Mouse (Mus musculus) gastrocnemius, postnatal 4 days (tissue): ENCODE measurements around the gene Cmtr1. TPM values are rescaled to one million over a fixed set of nuclear protein-coding genes. Genes with fewer than 3 reads are reported as not detected.
"Not testable (repeated sequence)": the region's sequence is repeated elsewhere in the genome, so short reads cannot be mapped to it uniquely, and the experiment has no call there.

Experiments
- DNase-seq, 2 experiments: peaks; one replicate each; pipeline ENCODE4 v3.0.0; 2021 to 2022; ENCODE audit warnings: low spot score in 2 of 2, mixed read lengths in 2 of 2
- long read RNA-seq, 2 experiments: library from polyadenylated mRNA; stranded (forward); transcript quantifications; one replicate each; pipeline ENCODE4 v2.0.0; 2021
- total RNA-seq, 2 experiments: library from RNA; stranded (reverse); gene quantifications; 2 replicates each; pipeline ENCODE4 v1.2.3; 2021

The Cmtr1 gene
- total RNA-seq: 10 to 100 TPM; 52.0 to 56.4 TPM
- long read RNA-seq, experiment 1, full-length matches to known transcripts: 38 of 47 reads
- long read RNA-seq, experiment 1, partial matches to known transcripts: 5 of 47 reads
- long read RNA-seq, experiment 1, other reads (novel, unspliced or antisense): 4 of 47 reads
- long read RNA-seq, experiment 2, full-length matches to known transcripts: 47 of 65 reads
- long read RNA-seq, experiment 2, partial matches to known transcripts: 7 of 65 reads
- long read RNA-seq, experiment 2, other reads (novel, unspliced or antisense): 11 of 65 reads

DNA sequence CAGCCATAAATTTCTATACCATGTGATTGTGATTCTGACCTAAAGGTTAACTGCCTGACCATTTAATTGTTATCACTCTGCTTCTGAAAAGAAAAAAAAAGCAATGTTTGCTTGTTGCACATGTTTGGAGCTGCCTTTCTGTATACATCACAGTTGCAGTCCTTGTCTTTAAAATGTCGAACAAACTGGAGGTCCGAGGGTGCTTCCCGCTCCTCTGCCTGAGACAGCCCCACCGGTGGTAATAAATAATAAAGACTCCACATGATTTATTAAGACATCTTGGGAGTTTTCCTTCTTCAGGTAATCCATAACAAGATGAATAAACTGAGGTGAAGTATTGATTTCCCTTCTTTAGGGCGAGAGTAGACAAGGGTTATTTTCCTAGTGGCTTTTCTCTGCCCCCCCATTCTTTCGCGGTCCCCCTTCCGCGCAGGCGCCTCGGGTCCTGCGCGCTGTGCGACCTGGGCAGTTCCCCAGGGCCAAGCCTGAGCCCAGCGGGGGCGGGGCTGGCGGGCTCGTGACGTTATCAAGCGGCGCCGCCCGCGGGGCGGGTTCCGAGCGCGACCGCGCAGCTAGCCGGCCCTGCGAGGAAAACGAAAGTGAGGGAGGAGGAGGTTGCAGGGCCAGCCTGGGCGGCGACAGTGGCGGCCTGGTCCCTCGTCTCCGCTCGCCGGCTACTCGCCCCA lies at the start of gene Cmtr1:
Gene Cmtr1 (plus strand): TSS at position 520 of the 686 bp plus-strand sequence.
- DNase-seq: peak; percentile 96 to 98

GRCm38 (mm10) chr17:29613453-29613852 lies 46.9 kb upstream of the Cmtr1 start:
- DNase-seq: not testable (repeated sequence)

GRCm38 (mm10) chr17:29614115-29615023 lies 46.0 kb upstream of the Cmtr1 start, which contains the start of the genes Rnf8 and Gm28043:
Gene Rnf8 (plus strand): TSS chr17:29614790.
Gene Gm28043 (plus strand): TSS chr17:29614876.
- DNase-seq: peak; percentile 91 to 94

- no peak for DNase-seq
Observed at GRCm38 (mm10) chr17:29615024-29615551, 45.3 kb upstream of the Cmtr1 start.

- DNase-seq: no peak
Observed at GRCm38 (mm10) chr17:29615616-29616015, 44.8 kb upstream of the Cmtr1 start.

DNA sequence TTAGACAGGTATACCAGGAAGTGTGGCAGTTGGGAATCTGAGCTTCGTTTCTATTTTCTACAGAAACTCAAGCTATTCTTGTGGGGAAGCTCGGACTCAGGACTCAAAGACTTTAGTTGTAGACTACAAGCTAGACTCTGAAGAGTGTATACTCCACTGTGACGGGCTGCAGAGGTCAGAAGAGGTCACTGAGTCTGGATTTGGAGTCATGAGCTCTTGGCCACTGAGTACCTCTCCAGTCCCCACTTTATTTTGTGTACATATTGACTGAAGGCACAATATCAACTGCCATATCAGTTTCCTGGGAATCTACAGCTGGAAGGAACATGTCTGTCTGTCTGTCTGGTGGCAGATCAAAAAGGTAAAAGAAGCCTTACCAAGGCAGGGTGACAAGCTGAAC lies 41.2 kb upstream of the Cmtr1 start:
- no peak for DNase-seq

- DNase-seq: no peak
Observed at GRCm38 (mm10) chr17:29623488-29623887, 36.9 kb upstream of the Cmtr1 start.

- no peak for DNase-seq
Observed at GRCm38 (mm10) chr17:29627285-29627684, 33.1 kb upstream of the Cmtr1 start.

DNA sequence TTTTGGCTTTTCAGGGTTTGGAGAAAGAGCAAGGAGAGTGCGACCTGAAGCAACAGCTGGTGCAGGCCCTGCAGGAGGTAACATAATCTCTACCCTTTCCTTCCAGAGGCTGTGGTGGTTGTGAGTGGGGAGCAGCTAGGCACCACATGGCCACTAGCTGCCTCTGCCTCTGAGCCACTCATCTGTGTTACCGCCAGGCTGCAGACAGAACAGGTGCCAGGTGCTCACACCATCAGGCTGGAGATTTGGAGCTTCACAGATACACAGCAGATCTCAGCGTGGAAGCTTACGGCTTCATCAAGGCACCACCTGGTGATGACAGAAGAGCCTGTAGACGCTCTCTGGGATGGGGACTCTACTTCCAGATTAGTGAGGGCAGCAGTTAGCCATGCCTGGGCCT lies 31.4 kb upstream of the Cmtr1 start:
- no peak for DNase-seq

- no peak for DNase-seq
Observed at GRCm38 (mm10) chr17:29629620-29630019, 30.8 kb upstream of the Cmtr1 start.

DNA sequence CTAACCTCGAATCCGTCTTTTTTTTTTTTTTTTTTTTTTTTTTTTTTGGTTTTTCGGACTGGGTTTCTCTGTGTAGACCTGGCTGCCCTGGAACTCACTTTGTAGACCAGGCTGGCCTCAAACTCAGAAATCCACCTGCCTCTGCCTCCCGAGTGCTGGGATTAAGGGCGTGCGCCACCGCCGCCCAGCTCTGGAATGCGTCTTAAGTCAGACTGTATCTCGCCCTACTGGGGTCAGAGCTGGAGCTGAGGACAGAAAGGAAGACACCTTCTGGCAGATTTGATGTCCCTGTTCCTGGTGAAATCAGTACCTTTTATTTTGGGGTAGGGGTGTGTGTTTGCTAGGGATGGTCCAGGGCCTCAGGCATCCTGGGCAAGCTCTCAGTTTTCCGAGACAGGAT lies 28.1 kb upstream of the Cmtr1 start:
- no peak for DNase-seq

DNA sequence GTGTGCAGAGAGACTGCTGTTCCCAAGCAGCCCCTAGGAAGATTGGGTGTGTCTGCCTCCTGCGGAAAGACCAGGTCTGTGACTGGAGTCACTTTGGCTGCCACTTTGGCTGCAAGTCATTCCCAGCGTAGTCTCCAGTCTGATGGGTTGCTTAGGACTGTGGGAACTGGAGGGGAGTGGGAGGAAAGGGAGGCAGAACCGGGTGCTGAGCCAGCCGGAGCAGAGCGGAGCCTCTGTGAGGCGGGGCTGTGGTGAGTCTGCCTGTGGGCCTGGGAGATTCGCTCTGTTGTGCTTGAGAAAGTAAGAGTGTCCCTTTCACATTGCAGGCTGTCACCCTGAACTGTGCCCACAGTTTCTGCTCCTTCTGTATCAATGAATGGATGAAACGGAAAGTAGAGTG lies 24.9 kb upstream of the Cmtr1 start:
- DNase-seq: no peak

GRCm38 (mm10) chr17:29636118-29636517 lies 24.3 kb upstream of the Cmtr1 start:
- no peak for DNase-seq

DNA sequence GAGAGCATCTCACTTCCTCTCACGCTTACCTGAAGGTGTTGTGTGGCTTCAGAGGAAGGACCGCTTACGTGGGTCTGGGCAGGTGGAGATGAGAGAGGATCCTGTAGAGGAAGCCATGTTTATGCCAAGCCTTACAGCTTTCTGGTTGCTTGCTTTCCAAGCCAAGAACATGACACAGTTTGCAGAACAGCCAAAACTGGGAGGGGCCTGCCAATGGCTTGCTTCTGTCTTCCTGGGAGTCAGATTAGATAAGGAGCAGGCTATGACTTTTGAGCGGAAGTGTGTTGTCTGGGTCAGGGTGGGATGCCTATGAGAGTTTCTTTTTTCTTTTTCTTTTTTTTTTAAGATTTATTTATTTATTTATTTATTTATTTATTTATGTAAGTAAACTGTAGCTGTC lies 23.0 kb upstream of the Cmtr1 start:
- no peak for DNase-seq

- DNase-seq: no peak
Observed at GRCm38 (mm10) chr17:29637895-29638294, 22.5 kb upstream of the Cmtr1 start.

- DNase-seq: no peak
Observed at GRCm38 (mm10) chr17:29640971-29641370, 19.4 kb upstream of the Cmtr1 start.

DNA sequence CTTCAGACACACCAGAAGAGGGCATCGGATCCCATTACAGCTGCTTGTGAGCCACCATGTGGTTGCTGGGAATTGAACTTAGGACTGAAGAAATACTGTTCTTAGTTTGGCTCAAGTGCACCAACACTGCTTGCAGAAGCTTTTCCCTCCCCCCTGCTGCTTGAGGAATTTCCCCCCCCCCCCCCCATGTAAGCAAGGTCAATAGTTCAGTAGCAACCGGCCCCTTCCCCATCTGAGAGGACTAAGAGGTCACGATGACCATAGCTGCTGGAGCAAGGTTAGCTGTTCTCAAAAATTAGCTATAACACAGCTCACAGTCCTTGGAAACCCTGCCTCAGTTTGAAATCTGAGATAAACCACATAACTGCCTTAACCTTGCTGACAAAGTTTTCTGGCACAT lies 18.2 kb upstream of the Cmtr1 start:
- no peak for DNase-seq

- DNase-seq: no peak
Observed at GRCm38 (mm10) chr17:29658249-29658648, 2.1 kb upstream of the Cmtr1 start.

DNA sequence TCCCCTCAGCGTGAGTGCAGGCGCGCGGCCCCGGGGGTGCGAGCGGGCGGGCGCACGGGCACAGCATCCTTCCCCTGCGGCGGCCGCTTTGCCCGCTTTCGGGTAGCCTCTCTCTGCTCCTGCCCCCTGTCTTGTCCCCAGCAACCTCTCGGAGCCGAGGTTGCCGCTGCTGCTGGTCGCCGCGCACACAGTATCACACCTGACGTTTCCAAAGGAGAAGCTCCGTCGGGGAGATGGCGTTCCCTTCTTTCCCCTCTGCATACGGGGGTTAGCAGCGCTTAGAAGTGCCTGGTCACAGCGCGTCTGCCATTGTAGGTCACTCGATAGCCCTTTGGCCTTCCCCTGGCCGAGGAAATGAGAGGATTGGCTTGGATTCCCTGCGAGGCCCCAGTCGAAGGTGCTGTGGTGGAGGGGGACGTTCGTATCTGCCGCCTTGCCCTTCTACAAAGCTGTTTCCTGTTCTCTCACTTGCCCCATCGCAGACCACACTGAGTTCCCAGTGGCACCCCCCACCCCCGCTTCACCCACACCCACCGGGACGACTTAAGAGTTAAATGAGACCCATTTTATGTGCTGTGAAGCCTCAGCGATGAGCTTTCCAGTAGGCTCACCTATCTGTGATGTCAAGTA lies 482 bp downstream of the Cmtr1 start:
- DNase-seq: no peak

DNA sequence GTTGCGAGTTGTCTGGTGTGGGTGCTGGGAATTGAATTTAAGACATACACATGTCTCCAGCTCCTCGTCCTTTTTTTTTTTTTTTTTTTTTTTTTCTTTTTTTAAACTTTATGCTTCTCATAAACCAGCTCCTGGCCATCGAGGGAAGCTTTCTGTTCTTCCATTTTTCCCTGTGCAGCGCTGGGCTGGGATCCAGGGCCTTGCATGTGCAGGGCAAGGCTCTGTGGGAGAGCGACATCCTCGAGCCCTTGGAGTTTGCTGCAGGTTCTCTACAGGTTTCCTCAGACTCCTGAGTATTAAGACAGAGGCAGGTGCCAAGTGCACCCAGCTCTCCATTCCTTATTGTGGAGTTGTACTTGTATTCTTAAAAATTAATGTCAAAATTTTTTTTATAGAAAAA lies 1.8 kb downstream of the Cmtr1 start:
- no peak for DNase-seq
